Mouse (Mus musculus) C2C12 (cell line): Measurements from ENCODE around the gene Nyx.

Experiments used
- CTCF ChIP-seq: IDR thresholded peaks from one replicate; pipeline ENCODE4 v1.5.1; 2011; ENCODE audit not compliant: control insufficient read depth, insufficient read depth, insufficient read length
- MAX ChIP-seq: IDR thresholded peaks from one replicate; pipeline ENCODE4 v1.6.1; 2011; ENCODE audit warnings: mild to moderate bottlenecking, control low read depth
- MYOG ChIP-seq: IDR thresholded peaks from one replicate; pipeline ENCODE4 v1.6.1; 2011; ENCODE audit not compliant: control insufficient read depth, insufficient read length; ENCODE audit errors: extremely low read depth
- USF1 ChIP-seq: IDR thresholded peaks from one replicate; pipeline ENCODE4 v1.6.1; 2011; ENCODE audit warnings: low read depth, mild to moderate bottlenecking, control low read depth, moderate library complexity

GRCm38 (mm10) chrX:13484447-13484846, 18.5 kb downstream of the Nyx start:
- no peak for TF ChIP-seq USF1
- no peak for TF ChIP-seq CTCF
- TF ChIP-seq MYOG, result no peak
- TF ChIP-seq MAX, result no peak
